Mouse (Mus musculus) MEL (cell line): Measurements from ENCODE around the gene Ankfy1. TPM values are rescaled to one million over a fixed set of nuclear protein-coding genes. Genes with fewer than 3 reads are reported as not detected.

Experiments used
- DNase-seq: peaks from one replicate; pipeline ENCODE4 v3.0.0; 2011; ENCODE audit warnings: low read depth, low spot score
- H3K27ac ChIP-seq: 2 replicates; pipeline ENCODE4 v1.5.1; 2012; ENCODE audit warnings: low read depth, mild to moderate bottlenecking, control low read depth, low read length, moderate library complexity; ENCODE audit not compliant: control insufficient read depth
- H3K27me3 ChIP-seq, 2 experiments: fragments of 150-350 bp in 1 of 2; sonication (generic) in 1 of 2; 2 replicates each; pipeline ENCODE4 v1.6.1; 2012; ENCODE audit warnings: low read length in 2 of 2, mild to moderate bottlenecking in 2 of 2, improper control_type of control experiment in 1 of 2, moderate library complexity in 1 of 2; ENCODE audit not compliant: insufficient read depth in 2 of 2, control insufficient read depth in 1 of 2
- H3K36me3 ChIP-seq, 2 experiments: 2 replicates each; pipeline ENCODE4 v1.6.1; 2012 to 2014; ENCODE audit warnings: low read length in 2 of 2, improper control_type of control experiment in 1 of 2, inconsistent platforms in 1 of 2, mild to moderate bottlenecking in 1 of 2; ENCODE audit not compliant: insufficient read depth in 2 of 2, control insufficient read depth in 1 of 2
- H3K4me1 ChIP-seq, 2 experiments: fragments of 150-350 bp in 1 of 2; sonication (generic) in 1 of 2; 2 replicates each; pipeline ENCODE4 v1.6.1; 2012; ENCODE audit warnings: low read length in 2 of 2, improper control_type of control experiment in 1 of 2, mild to moderate bottlenecking in 1 of 2; ENCODE audit not compliant: insufficient read depth in 2 of 2, control insufficient read depth in 1 of 2
- H3K4me3 ChIP-seq, 2 experiments: fragments of 150-350 bp in 1 of 2; sonication (generic) in 1 of 2; 2 replicates each; pipeline ENCODE4 v1.5.1; 2012; ENCODE audit warnings: low read depth in 2 of 2, low read length in 2 of 2, mild to moderate bottlenecking in 2 of 2, moderate library complexity in 2 of 2, control low read depth in 1 of 2, improper control_type of control experiment in 1 of 2; ENCODE audit not compliant: control insufficient read depth in 1 of 2, insufficient read depth in 1 of 2
- H3K79me2 ChIP-seq: 2 replicates; pipeline ENCODE4 v1.6.1; 2012; ENCODE audit warnings: mild to moderate bottlenecking, low read length, moderate library complexity; ENCODE audit not compliant: control insufficient read depth, poor library complexity, insufficient read depth
- H3K9ac ChIP-seq: 2 replicates; pipeline ENCODE4 v1.6.1; 2012; ENCODE audit warnings: low read depth, mild to moderate bottlenecking, control low read depth, low read length, moderate library complexity; ENCODE audit not compliant: control insufficient read depth, poor library complexity, severe bottlenecking
- H3K9me3 ChIP-seq: fragments of 150-350 bp; sonication (generic); replicated peaks from 2 replicates; pipeline ENCODE4 v1.6.1; 2012; ENCODE audit warnings: mild to moderate bottlenecking, low read length, improper control_type of control experiment, moderate library complexity; ENCODE audit not compliant: insufficient read depth
- BHLHE40 ChIP-seq: IDR thresholded peaks from 2 replicates; pipeline ENCODE4 v1.6.1; 2012; ENCODE audit warnings: low read depth, mild to moderate bottlenecking, inconsistent platforms, low read length, improper control_type of control experiment, borderline replicate concordance
- CHD2 ChIP-seq: IDR thresholded peaks from 2 replicates; pipeline ENCODE4 v1.6.1; 2011; ENCODE audit warnings: low read length, improper control_type of control experiment
- CTCF ChIP-seq, 3 experiments: IDR thresholded peaks in 2 of 3; conservative IDR thresholded peaks in 1 of 3; 2 replicates each; pipeline ENCODE4 v1.5.1; 2011 to 2012; ENCODE audit warnings: low read length in 3 of 3, low read depth in 2 of 3, mild to moderate bottlenecking in 2 of 3, improper control_type of control experiment in 1 of 3, inconsistent platforms in 1 of 3, mixed read lengths in 1 of 3, moderate library complexity in 1 of 3; ENCODE audit not compliant: control insufficient read depth in 1 of 3, insufficient read depth in 1 of 3, poor library complexity in 1 of 3, severe bottlenecking in 1 of 3
- E2F4 ChIP-seq: IDR thresholded peaks from 2 replicates; pipeline ENCODE4 v1.6.1; 2011; ENCODE audit warnings: low read depth, low read length, improper control_type of control experiment, borderline replicate concordance
- EP300 ChIP-seq, 2 experiments: IDR thresholded peaks; 2 replicates each; pipeline ENCODE4 v1.6.1; 2011; ENCODE audit warnings: improper control_type of control experiment in 2 of 2, low read length in 2 of 2, low read depth in 1 of 2, mild to moderate bottlenecking in 1 of 2
- ETS1 ChIP-seq: IDR thresholded peaks from 2 replicates; pipeline ENCODE4 v1.6.1; 2012; ENCODE audit warnings: low read depth, mild to moderate bottlenecking, inconsistent platforms, low read length, improper control_type of control experiment, moderate library complexity
- GABPA ChIP-seq: IDR thresholded peaks from 2 replicates; pipeline ENCODE4 v1.6.1; 2012; ENCODE audit warnings: low read depth, mild to moderate bottlenecking, inconsistent platforms, low read length, improper control_type of control experiment, moderate library complexity
- GATA1 ChIP-seq: IDR thresholded peaks from 2 replicates; pipeline ENCODE4 v1.6.1; 2011; ENCODE audit warnings: low read depth, low read length, improper control_type of control experiment
- HCFC1 ChIP-seq: IDR thresholded peaks from 2 replicates; pipeline ENCODE4 v1.6.1; 2012; ENCODE audit warnings: low read depth, mild to moderate bottlenecking, inconsistent platforms, low read length, improper control_type of control experiment, moderate library complexity
- KAT2A ChIP-seq: conservative IDR thresholded peaks from 2 replicates; pipeline ENCODE4 v1.6.1; 2012; ENCODE audit warnings: low read depth, low read length, improper control_type of control experiment, inconsistent platforms
- MEF2A ChIP-seq: IDR thresholded peaks from 2 replicates; pipeline ENCODE4 v1.6.1; 2014; ENCODE audit warnings: low read depth, mild to moderate bottlenecking, inconsistent platforms, low read length, improper control_type of control experiment; ENCODE audit not compliant: poor library complexity, insufficient replicate concordance, severe bottlenecking; ENCODE audit errors: extremely low read depth
- NELFE ChIP-seq: IDR thresholded peaks from 2 replicates; pipeline ENCODE4 v1.6.1; 2011; ENCODE audit warnings: low read depth, low read length, improper control_type of control experiment
- POLR2AphosphoS2 ChIP-seq: IDR thresholded peaks from 2 replicates; pipeline ENCODE4 v1.6.1; 2011; ENCODE audit warnings: low read length, improper control_type of control experiment
- RAD21 ChIP-seq: IDR thresholded peaks from 2 replicates; pipeline ENCODE4 v1.6.1; 2011; ENCODE audit warnings: mild to moderate bottlenecking, low read depth, low read length, improper control_type of control experiment
- RCOR1 ChIP-seq: IDR thresholded peaks from 2 replicates; pipeline ENCODE4 v1.6.1; 2012; ENCODE audit warnings: low read depth, mild to moderate bottlenecking, inconsistent platforms, low read length, improper control_type of control experiment
- SMC3 ChIP-seq: IDR thresholded peaks from 2 replicates; pipeline ENCODE4 v1.6.1; 2011; ENCODE audit warnings: low read depth, low read length, improper control_type of control experiment
- TAL1 ChIP-seq: IDR thresholded peaks from 2 replicates; pipeline ENCODE4 v1.6.1; 2012; ENCODE audit warnings: mild to moderate bottlenecking, inconsistent platforms, low read length, moderate library complexity, mixed read lengths
- TCF12 ChIP-seq: IDR thresholded peaks from 2 replicates; pipeline ENCODE4 v1.6.1; 2014; ENCODE audit warnings: low read depth, mild to moderate bottlenecking, inconsistent platforms, low read length, improper control_type of control experiment, moderate library complexity
- USF2 ChIP-seq, 2 experiments: IDR thresholded peaks; 2 replicates each; pipeline ENCODE4 v1.6.1; 2011 to 2012; ENCODE audit warnings: improper control_type of control experiment in 2 of 2, low read length in 2 of 2, borderline replicate concordance in 1 of 2, inconsistent platforms in 1 of 2, low read depth in 1 of 2, mild to moderate bottlenecking in 1 of 2; ENCODE audit not compliant: insufficient read depth in 1 of 2
- ZMIZ1 ChIP-seq: IDR thresholded peaks from 2 replicates; pipeline ENCODE4 v1.6.1; 2012; ENCODE audit warnings: low read depth, mild to moderate bottlenecking, inconsistent platforms, low read length, improper control_type of control experiment, moderate library complexity
- polyA plus RNA-seq, 2 experiments: library from polyadenylated mRNA; stranded (reverse) in 1 of 2; unstranded in 1 of 2; fragments of >175 nt in 1 of 2; fragments of >200 nt in 1 of 2; gene quantifications; 2 replicates each; pipeline versions ENCODE4 v1.2.1 to v1.2.4; 2012; ENCODE audit warnings: low replicate concordance in 2 of 2, low read depth in 1 of 2; ENCODE audit not compliant: insufficient read length in 2 of 2, insufficient read depth in 1 of 2, missing spikeins in 1 of 2
- total RNA-seq: library from RNA; depleted of rRNA; stranded (reverse); fragments of 300-350 nt; gene quantifications from 2 replicates; pipeline ENCODE4 v1.2.3, GENCODE M21; 2012

Ankfy1 gene
- total and polyA plus RNA-seq, 3 experiments, result 60.6 to 153 (median 148) TPM

DNA sequence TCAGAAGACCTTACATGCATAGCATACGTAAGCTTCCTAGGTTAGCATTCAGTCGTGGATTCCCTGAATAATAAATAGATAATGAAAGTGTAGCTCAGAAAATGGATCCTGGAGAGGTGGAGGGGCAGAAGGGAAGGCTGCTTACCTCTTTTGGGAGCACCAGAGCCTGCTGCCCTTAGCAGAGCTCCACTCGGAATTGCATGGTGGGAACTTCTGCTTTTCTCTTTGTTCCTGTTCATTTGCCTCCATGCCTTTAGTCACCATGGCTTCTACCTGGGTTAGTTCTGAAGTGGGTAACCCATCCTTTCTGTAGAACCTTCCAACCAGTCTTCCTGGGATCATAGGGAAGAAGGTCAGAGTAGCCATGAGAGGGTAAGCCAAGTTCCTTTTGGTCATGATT, 92.7 kb downstream of the Ankfy1 start:
- Histone ChIP-seq H3K4me1 (no peaks in the 10 kb centered on the region), H3K36me3 (no peaks in the 10 kb centered on the region), H3K79me2 (no peaks in the 10 kb centered on the region), H3K27ac (no peak overlapping the region), H3K9me3 (no peaks in the 10 kb centered on the region), H3K4me3 (no peak overlapping the region), H3K27me3 (no peaks in the 10 kb centered on the region), H3K9ac (no peak overlapping the region)
- no peak for DNase-seq
- TF ChIP-seq RCOR1 (no peak), KAT2A (no peak), NELFE (no peak), RAD21 (no peak), GABPA (no peak), ETS1 (no peak), GATA1 (no peak), ZMIZ1 (no peak), HCFC1 (no peak), TAL1 (no peak), POLR2AphosphoS2 (no peak), CHD2 (no peak), CTCF (IDR thresholded peaks at IDR 0.05 in 2 of 3, conservative IDR thresholded peaks at IDR 0.05 in 1 of 3; ENCODE audit: control insufficient read depth in 1 of 3, insufficient read depth in 1 of 3, low read depth in 2 of 3, low read length in 3 of 3, poor library complexity in 1 of 3, severe bottlenecking in 1 of 3) (no peak)

DNA sequence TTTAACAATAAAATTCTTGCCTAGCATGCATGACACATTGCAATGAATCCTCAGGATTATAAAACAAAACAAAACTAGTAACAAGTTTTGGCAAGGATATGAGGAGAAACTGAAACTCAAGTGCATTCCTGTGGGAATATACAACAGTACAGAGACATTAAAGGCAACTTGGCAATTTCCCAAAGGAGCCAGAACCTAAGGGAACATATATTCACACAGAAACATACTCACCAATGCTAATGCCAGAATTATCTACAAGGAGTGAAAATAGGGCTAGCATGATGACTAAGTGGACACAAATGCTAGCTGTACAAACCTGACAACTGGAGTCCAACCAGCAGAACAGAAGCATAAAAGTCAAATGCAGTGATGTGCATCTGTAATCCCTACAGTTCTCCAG, 102.2 kb downstream of the Ankfy1 start:
- Histone ChIP-seq H3K36me3 (peaks cover 0 to 15% of the 10 kb centered on the region in 2 experiments; a peak in 2 of 4 replicates), H3K9ac (no peak overlapping the region), H3K27ac (no peak overlapping the region), H3K4me1 (peaks cover 6 to 7% of the 10 kb centered on the region in 2 experiments), H3K79me2 (peaks cover 12% of the 10 kb centered on the region), H3K9me3 (no peaks in the 10 kb centered on the region), H3K4me3 (no peak overlapping the region), H3K27me3 (no peaks in the 10 kb centered on the region)
- no peak for DNase-seq
- TF ChIP-seq POLR2AphosphoS2 (no peak), MEF2A (no peak), CTCF (IDR thresholded peaks at IDR 0.05 in 2 of 3, conservative IDR thresholded peaks at IDR 0.05 in 1 of 3; ENCODE audit: control insufficient read depth in 1 of 3, insufficient read depth in 1 of 3, low read depth in 2 of 3, low read length in 3 of 3, poor library complexity in 1 of 3, severe bottlenecking in 1 of 3) (no peak), USF2 (IDR thresholded peaks at IDR 0.05; ENCODE audit: borderline replicate concordance in 1 of 2, insufficient read depth in 1 of 2, low read depth in 1 of 2, low read length in 2 of 2) (no peak), SMC3 (no peak), TCF12 (no peak), GATA1 (no peak), E2F4 (no peak), RCOR1 (no peak), ETS1 (no peak), EP300 (IDR thresholded peaks at IDR 0.05; ENCODE audit: low read depth in 1 of 2, low read length in 2 of 2) (no peak), TAL1 (no peak), BHLHE40 (no peak)
